Mouse (Mus musculus): ENCODE results near the gene Gpr18.
A peak's percentile ranks its signal among the peaks of the same experiment; 100 is the strongest.

Gene Gpr18

DNA sequence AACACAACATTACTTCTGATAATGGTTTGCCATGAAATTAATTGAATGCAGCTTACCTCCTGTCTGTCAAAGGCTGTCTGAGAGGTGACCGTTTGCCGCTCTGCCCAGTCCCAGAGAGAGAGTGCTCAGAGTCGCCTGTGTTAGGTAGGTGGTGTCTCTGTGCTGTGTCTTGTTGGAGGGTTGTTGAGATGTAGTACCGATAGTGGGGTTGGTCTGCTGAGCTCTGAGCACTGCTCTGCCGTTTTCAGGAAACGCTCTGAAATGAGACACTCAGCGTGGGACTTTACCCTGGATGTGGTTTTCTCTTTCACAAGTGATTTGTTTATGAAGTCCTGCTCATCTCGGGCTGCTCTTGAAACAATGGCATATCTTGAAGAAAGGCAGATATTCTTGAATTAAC, at the start of gene Gpr18:
Gpr18 (minus strand) TSS at position 161 of the 400 bp plus-strand sequence.
- peak; percentile 59 for DNase-seq

DNA sequence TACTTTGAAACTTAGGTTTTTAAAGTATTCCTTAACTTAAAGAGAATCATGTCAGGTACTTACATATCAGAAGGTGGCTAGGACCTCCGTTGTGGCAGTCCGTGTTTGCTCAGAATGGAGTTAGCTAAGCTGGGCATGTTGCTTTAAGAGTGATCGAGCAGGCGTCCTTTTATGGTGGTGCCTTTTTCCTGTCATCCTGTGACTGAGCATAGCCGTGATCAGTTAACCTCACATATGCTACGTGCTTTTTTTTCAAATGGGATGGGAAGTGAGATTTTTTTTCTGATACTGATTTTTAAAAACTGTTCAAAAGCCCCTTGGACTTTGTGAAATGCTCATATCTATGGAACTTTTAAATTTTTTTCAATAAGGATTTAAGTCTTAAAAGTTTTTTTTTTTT, 49.4 kb upstream of the Gpr18 start, which contains the start of gene Gpr183:
Gpr183 (minus strand) TSS at position 206 of the 400 bp plus-strand sequence.
- peak; percentile 40 for DNase-seq

- no peak for DNase-seq
Measured at GRCm38 (mm10) chr14:121963942-121964335, 48.4 kb upstream of the Gpr18 start.

DNA sequence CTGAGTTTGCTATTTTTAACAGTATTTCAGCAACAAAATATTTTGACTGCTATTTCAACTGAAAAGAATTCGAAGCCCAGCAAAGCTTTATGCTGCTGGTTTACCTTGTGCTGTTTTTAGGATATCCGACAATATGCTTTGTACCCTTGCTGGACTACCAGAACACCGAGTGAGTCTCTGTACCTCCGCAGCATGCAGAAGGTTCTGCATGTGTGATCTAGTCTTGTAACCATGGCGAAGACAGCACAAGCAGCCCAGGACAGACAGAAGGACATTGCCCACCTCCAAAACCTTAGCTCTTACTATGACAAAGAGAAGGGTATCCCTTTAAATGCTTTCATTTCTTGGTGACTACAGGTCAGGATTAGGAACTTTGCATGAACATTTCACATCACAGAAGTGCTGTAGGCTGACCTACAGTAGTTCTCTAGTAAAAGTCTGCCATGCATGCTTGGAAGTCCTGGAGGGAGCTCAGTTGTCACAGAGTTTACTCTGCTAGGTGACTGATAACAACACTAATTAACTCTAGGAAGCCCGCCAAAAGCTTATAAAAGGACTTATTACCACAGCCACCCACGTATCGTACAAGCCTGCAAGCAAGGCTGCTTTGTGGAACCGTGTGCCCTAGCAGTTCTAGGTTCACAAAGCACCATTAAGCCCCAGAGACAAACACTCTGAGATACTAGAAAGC, 47.8 kb upstream of the Gpr18 start:
- DNase-seq, result no peak

GRCm38 (mm10) chr14:121962128-121962890, 46.7 kb upstream of the Gpr18 start:
- DNase-seq, result no peak

DNA sequence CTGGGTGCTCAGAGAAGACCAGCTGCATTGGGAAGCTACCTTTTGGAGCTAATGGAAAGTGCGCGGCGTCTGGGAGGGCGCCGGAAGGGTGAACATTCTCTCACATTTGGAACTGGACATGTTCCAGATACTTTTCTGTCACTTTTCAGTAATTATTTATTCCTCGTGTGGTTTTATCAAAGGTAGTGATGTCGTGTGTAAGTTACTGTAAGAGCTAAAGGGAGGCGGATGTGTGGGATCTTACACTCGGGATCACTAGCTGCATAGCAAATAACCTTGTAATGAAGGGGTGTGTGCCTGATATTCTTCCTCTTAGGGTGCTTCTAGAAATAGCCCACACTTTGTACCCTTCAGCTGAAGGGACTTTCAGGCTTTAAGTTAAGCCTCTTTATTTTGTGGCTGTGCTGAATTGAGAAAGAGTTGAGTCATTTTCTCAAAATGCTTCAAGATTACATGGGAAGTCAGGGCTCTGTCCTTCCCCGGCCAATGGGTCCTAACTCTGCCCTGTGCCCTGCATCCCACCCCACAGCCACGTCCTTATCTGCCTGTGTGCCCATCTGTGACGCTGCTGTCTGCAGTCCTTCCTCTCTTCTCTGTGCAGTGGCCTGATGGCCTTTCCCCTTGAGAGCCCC, 46.0 kb upstream of the Gpr18 start:
- no peak for DNase-seq

GRCm38 (mm10) chr14:121960997-121961396, 45.4 kb upstream of the Gpr18 start:
- no peak for DNase-seq

- no peak for DNase-seq
Measured at GRCm38 (mm10) chr14:121960531-121960930, 45.0 kb upstream of the Gpr18 start.

- no peak for DNase-seq
Measured at GRCm38 (mm10) chr14:121960031-121960430, 44.5 kb upstream of the Gpr18 start.

- DNase-seq, result no peak
Measured at GRCm38 (mm10) chr14:121959538-121959980, 44.0 kb upstream of the Gpr18 start.

GRCm38 (mm10) chr14:121958751-121959537, 43.4 kb upstream of the Gpr18 start:
- no peak for DNase-seq

DNA sequence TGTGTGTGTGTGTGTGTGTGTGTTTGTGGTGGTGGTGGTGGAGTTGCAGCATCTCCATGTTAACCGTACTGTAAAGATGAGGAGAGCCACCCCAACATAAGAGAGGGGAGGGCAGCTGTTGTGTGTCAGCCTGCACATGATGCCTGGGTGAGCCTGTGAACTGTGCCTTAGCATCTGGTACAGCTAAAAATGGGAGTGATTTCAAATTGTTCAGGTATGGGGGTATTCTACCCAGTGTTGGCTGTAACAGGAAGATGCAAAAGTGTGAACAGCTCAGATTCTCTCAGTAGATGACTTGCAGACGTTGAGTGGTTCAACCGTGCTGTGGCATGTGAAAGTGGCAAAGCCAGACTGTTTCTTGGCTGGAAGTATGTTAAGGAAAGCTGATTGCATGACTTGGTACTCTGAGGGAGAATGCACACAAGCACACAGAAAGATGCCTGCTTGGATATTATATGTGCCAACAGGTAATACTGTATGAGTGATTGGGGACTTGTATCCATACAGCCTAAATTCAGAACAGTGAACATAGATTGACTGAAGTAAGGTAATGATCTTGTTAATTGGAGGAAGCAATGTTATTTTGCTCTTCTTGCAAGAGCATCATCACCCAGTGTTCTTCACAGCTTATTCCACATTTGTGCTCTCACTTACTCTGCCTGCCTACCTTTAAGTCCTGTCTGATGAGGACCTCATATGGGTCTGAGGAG, 42.6 kb upstream of the Gpr18 start:
- no peak for DNase-seq

DNA sequence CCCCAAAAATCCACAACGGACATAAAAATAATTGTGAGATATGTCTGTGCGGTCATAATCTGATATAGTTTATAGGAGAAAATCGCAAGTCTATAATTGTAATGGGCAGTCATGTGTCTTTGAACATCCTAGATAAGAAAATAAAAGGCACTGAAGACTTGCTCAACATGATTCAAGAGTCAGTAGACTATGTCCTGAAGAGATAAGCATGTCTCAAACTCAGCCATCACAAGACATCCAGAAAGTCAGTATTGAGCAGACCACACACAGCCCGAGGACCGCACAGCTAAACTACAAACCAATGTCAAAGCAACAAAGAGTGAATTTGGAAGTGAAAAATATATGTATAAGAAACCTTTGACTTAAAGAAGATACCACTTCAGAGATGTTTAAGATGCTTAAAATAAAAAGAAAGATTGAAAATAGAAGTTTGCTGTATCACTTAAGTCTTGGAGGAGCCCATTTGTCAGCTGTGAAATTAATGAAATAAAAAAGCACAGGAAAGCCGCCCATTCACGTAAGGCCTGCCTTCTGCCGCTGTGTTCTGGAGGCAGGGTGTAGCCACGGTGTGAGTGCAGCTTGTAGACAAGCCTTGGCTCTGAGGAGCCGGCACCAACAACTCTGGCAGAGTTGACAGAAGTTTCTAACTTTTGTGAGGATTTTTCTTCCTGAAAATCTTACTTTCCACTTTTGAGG, 41.7 kb upstream of the Gpr18 start:
- DNase-seq, result no peak

DNA sequence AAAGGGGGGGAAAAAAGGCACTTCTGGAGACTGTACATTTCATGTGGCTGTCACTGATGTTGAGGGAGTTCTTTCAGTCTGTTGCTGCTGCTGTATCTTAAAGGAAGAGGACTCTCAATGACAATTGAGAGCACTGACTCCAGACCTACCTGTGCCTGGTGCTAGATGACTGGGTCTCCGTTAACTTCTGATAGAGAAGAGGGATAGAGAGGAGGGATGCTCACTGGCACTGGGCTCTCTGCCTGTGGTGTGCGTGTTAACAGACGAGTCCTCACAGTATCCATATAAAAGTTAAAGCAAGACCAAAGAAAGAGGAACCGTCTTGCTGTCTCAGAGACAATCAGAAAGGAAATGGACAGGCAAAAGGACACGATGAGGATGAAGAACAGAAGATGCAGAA, 40.7 kb upstream of the Gpr18 start:
- DNase-seq, result no peak

GRCm38 (mm10) chr14:121955176-121955795, 39.7 kb upstream of the Gpr18 start:
- no peak for DNase-seq

DNA sequence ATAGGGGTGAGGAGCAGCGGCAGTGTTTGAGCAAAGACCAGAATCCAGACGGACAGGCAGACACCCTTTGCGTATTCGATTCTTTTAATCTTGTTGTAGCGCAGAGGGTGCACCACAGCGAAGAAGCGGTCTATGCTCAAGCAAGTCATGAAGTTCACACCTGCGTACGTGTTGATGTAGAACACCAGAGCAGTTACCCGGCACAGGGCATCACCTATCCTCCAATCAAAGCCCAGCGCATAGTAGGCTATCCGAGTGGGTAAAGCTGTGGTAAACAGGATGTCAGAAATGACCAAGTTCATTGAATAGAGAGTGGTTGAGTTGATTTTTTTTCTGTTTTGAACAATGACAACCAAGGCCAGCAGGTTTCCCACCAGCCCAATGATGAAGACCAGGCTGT, 39.0 kb upstream of the Gpr18 start:
- DNase-seq, result no peak

- DNase-seq, result no peak
Measured at GRCm38 (mm10) chr14:121954129-121954528, 38.5 kb upstream of the Gpr18 start.

DNA sequence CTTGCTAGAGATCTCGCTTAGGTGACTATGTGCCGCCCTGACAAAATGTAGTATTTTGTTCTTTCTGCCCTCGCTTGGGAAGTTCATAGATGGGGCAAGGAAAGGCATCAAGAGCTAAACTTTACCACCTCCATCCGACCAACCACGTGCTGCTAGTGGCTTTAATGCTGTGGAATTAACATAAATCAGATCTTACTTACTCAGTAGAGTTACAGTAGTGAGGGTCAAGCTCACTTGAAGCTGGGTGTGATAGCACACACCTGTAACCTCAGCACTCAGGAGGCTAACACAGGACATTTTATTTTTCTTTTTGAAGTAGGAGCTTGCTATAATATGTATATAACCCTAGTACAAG, 36.4 kb upstream of the Gpr18 start:
- no peak for DNase-seq

DNA sequence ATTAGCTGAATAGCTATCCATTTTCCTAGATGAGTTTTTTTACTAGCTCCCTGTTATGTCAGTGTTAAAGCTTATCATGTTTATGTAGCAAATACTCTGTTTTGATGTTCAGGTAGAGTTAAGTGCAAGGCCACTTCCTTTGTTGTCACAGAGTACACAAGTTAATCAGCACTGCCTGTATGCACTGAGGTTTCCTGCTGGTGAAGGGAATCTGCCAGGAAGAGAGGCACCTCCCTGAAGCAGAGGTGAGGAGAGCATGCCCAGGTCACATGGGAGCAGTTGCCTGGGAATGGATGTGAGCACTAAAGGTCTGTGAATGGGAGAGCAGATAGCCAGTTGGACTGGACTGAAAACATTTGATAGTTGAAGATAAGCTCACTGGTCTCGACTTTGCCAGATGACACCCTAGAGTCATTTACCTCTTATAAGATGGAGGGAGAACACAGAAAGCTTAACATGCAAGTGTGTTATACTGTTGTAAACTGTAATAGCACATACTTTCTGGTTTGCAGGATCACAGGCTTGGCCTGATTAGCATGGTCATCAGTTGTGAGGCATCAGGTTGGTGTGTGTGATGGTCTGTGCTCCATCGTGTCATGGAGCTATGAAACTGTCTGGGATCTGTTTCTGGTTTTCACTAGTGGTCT, 35.9 kb upstream of the Gpr18 start:
- DNase-seq, result no peak

GRCm38 (mm10) chr14:121949897-121950296, 34.3 kb upstream of the Gpr18 start:
- DNase-seq, result no peak

- no peak for DNase-seq
Measured at GRCm38 (mm10) chr14:121949436-121949835, 33.9 kb upstream of the Gpr18 start.

Data from thymus, postnatal 25 days (tissue).